Mouse (Mus musculus) right cerebral cortex, postnatal 14 days (tissue): ENCODE results near the gene Rhobtb1.
A peak's percentile ranks its signal among the peaks of the same experiment; 100 is the strongest.

ENCODE experiments used
- DNase-seq: peaks from one replicate; pipeline ENCODE4 v3.0.0; 2022

The Rhobtb1 gene

GRCm38 (mm10) chr10:69212542-69213440 lies 61.6 kb downstream of the Rhobtb1 start, which contains the start of gene A930033H14Rik:
A930033H14Rik (minus strand) TSS chr10:69213098.
- DNase-seq, result peak; percentile 66

GRCm38 (mm10) chr10:69213451-69213877 lies 62.2 kb downstream of the Rhobtb1 start:
- DNase-seq, result no peak

- no peak for DNase-seq
Observed at GRCm38 (mm10) chr10:69213986-69214385, 62.8 kb downstream of the Rhobtb1 start.

- DNase-seq, result no peak
Observed at GRCm38 (mm10) chr10:69217127-69217690, 66.0 kb downstream of the Rhobtb1 start.

- no peak for DNase-seq
Observed at GRCm38 (mm10) chr10:69218458-69219288, 67.4 kb downstream of the Rhobtb1 start.

- no peak for DNase-seq
Observed at GRCm38 (mm10) chr10:69219289-69219626, 68.0 kb downstream of the Rhobtb1 start.

GRCm38 (mm10) chr10:69220296-69220695 lies 69.1 kb downstream of the Rhobtb1 start:
- no peak for DNase-seq

- DNase-seq, result no peak
Observed at GRCm38 (mm10) chr10:69221148-69221547, 69.9 kb downstream of the Rhobtb1 start.

- DNase-seq, result no peak
Observed at GRCm38 (mm10) chr10:69221955-69222354, 70.7 kb downstream of the Rhobtb1 start.

- DNase-seq, result no peak
Observed at GRCm38 (mm10) chr10:69223232-69223631, 72.0 kb downstream of the Rhobtb1 start.

GRCm38 (mm10) chr10:69224276-69224675 lies 73.0 kb downstream of the Rhobtb1 start:
- no peak for DNase-seq

GRCm38 (mm10) chr10:69225471-69225870 lies 74.2 kb downstream of the Rhobtb1 start:
- DNase-seq, result no peak

- DNase-seq, result no peak
Observed at GRCm38 (mm10) chr10:69225951-69226350, 74.7 kb downstream of the Rhobtb1 start.

- no peak for DNase-seq
Observed at GRCm38 (mm10) chr10:69237185-69237584, 86.0 kb downstream of the Rhobtb1 start.

GRCm38 (mm10) chr10:69237781-69238180 lies 86.5 kb downstream of the Rhobtb1 start:
- DNase-seq, result no peak

GRCm38 (mm10) chr10:69238311-69238710 lies 87.1 kb downstream of the Rhobtb1 start:
- no peak for DNase-seq

- DNase-seq, result no peak
Observed at GRCm38 (mm10) chr10:69240530-69240929, 89.3 kb downstream of the Rhobtb1 start.

- DNase-seq, result no peak
Observed at GRCm38 (mm10) chr10:69245151-69245550, 93.9 kb downstream of the Rhobtb1 start.

GRCm38 (mm10) chr10:69245906-69246668 lies 94.9 kb downstream of the Rhobtb1 start:
- no peak for DNase-seq

GRCm38 (mm10) chr10:69246762-69247161 lies 95.5 kb downstream of the Rhobtb1 start:
- DNase-seq, result no peak

GRCm38 (mm10) chr10:69247311-69248033 lies 96.2 kb downstream of the Rhobtb1 start:
- DNase-seq, result no peak
